Comparison of ENCODE assay signal across 9 mouse cellular contexts in the genomic region with DNA sequence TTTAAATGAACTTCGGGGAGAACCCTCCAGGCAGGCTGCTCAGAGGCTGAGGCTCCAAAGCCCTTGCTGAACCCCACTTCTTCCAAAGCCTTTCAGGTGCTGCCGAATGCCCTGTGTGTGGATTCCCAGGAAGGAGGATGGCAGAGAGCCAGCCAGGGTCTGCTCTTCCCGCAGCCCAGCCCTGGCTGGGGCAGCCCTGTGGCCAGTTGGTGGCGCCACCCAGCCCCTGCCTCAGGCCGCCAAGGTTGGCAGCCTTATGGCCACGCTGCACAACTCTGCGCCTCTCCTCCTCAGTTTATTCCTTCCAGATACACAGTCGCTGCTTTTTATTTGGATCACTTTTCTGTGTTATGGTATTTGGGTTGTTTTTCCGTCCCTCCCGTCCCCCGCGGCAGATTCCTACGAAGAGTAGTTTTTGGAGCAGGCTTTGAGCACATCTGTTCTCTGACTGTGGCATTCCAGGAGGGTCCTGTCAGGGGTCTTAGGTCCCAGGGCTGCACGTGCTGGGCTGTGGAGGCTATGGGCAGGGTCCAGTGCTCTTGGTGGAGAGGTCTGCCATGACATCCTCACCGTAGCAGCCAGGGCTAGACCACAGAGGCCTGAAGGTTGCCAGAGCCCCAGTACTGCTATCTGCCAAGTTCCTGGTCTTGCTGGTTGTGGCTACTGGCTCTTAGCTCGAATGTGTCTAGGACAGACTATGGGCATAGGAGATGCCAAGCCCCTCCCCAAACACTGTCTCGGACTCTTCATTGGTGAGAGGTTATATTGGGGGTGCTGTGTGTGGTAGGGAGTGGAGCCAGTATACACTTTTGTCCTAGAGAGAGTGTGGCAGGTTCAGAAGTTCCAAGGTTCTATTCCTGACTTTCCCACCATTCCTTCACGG.
DNase-seq lines count a peak whose midpoint lies in the region; ATAC-seq and TF ChIP-seq lines count a peak whose summit lies in the region.
"Had no signal": no experiment of that assay in that cellular context is flagged by ENCODE, and none has a peak within 500 bp of the region (broad histone marks: within the 10 kb centered on the region; RNA-seq: fewer than 3 reads in every experiment).

No protein-coding gene starts in this region.

- H3K9me3 ChIP-seq in lung, embryonic 16.5 days (ENCODE audit: control insufficient read depth, low read length): no peaks in the 10 kb centered on the region
- no peaks in the 10 kb centered on the region for H3K9me3 ChIP-seq in limb, embryonic 15.5 days

- no peaks in the 10 kb centered on the region for H3K27me3 ChIP-seq in lung, embryonic 16.5 days (ENCODE audit: control insufficient read depth, insufficient read depth, low read depth, low read length)
- H3K27me3 ChIP-seq in limb, embryonic 15.5 days: no peaks in the 10 kb centered on the region

- intact Hi-C loops in gastrocnemius, adult 2 months (cut with DNase I): no loop called here

- peak overlapping the region; percentile 76 for H3K27ac ChIP-seq in gastrocnemius, adult 2 months
- peak overlapping the region; percentile 72 for H3K27ac ChIP-seq in lung, embryonic 16.5 days (ENCODE audit: low read length)
- H3K27ac ChIP-seq in limb, embryonic 15.5 days: peak overlapping the region; percentile 81

- 43% methylated on average over 18 of the region's 18 CpGs for WGBS in lung, embryonic 16.5 days
- 26% methylated on average over 18 of the region's 18 CpGs for WGBS in limb, embryonic 15.5 days

- peak; percentile 32 for TF ChIP-seq CTCF in gastrocnemius, adult 2 months (IDR thresholded peaks at IDR 0.05)

- no peaks in the 10 kb centered on the region for H3K36me3 ChIP-seq in lung, embryonic 16.5 days (ENCODE audit: control insufficient read depth, insufficient read depth, low read length)
- no peaks in the 10 kb centered on the region for H3K36me3 ChIP-seq in limb, embryonic 15.5 days

- peaks cover 45% of the 10 kb centered on the region for H3K4me1 ChIP-seq in lung, embryonic 16.5 days (replicated peaks; ENCODE audit: control insufficient read depth, insufficient read depth, low read length)
- H3K4me1 ChIP-seq in limb, embryonic 15.5 days: peaks cover 57% of the 10 kb centered on the region

- peak; percentile 19; the same call in 1 of the 2 replicates for ATAC-seq in lung, embryonic 16.5 days (ENCODE audit: low read depth)
- ATAC-seq in limb, embryonic 15.5 days (ENCODE audit: insufficient number of reproducible peaks, low FRiP score, low TSS enrichment, low read depth): no peak

- no peak overlapping the region for H3K4me3 ChIP-seq in gastrocnemius, adult 2 months
- H3K4me3 ChIP-seq in lung, embryonic 16.5 days (ENCODE audit: low read length): no peak overlapping the region
- no peak overlapping the region for H3K4me3 ChIP-seq in limb, embryonic 15.5 days
- H3K4me3 ChIP-seq: myocyte had no signal

- no peak overlapping the region for H3K4me2 ChIP-seq in lung, embryonic 16.5 days (ENCODE audit: low read depth, low read length)
- no peak overlapping the region for H3K4me2 ChIP-seq in limb, embryonic 15.5 days

- peak; percentile 46 for DNase-seq in gastrocnemius, adult 2 months
- no peak for DNase-seq in gastrocnemius, adult 8-10 months (ENCODE audit: low spot score in 2 of 2)
- no peak for DNase-seq in lung, postnatal 25 days (ENCODE audit: low spot score)
- DNase-seq in embryo, embryonic 9.5 days (ENCODE audit: extremely low spot score): peak; percentile 31
- no peak for DNase-seq in spleen, postnatal 10 days (ENCODE audit: low spot score in 2 of 2)
- no peak for DNase-seq in spleen, adult 12 weeks (ENCODE audit: low spot score)

- H3K9ac ChIP-seq in lung, embryonic 16.5 days (ENCODE audit: low read length): no peak overlapping the region
- H3K9ac ChIP-seq in limb, embryonic 15.5 days: no peak overlapping the region

Comparison
In these comparisons a context has a peak if more than half of its experiments do, and no peak if none do; other contexts are left out.
1. DNase-seq: peak in gastrocnemius, adult 2 months (single experiment) and embryo, embryonic 9.5 days (single experiment); none in gastrocnemius, adult 8-10 months (0 of 2), lung, postnatal 25 days (single experiment), spleen, postnatal 10 days (0 of 2) and spleen, adult 12 weeks (single experiment).
2. Peak in every context shown above with its lines, with median percentiles within 50 percentile points of each other: H3K27ac ChIP-seq.